Mouse (Mus musculus): ENCODE results near the gene Dctpp1.

The Dctpp1 gene

DNA sequence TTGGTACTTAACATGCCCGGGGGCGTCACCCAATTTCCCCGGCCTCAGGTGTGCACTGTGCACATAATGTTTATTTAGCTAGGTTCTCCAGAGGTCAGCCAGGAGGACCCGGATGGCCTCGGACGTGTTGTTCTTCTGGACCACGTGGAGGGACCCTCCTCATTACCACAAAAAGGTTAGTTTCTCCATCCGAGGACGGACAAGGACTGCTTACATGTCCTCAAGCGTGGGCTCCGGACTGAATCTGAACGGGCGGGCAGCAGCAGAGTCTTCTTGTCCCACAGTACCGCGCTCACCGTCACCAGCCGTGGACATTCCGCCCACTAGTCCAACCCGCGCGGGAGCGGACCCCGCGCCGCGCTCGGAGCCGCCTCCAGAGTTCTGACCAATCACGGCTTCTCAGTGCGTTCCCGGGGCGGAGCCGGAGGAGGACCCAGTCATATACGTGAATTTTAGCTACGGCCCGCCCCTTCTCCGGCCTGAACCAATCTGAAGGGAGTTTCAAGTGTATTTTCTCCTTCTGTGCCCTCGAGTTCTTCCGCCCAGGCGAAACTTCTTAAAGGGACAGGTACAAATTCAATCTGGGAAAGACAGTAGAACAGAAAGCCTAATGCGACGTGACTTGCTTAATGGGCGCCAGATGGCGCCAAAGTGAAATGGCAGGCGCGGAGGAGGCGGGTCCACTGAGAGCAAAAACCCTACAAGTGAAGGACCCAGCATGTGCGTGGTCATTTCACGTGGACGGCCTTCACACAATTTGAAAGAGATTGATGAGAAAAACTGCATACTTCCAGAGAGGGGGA is at the start of gene Dctpp1:
Dctpp1 (minus strand) TSS at position 401 of the 803 bp plus-strand sequence.
- peak; percentile 100 for DNase-seq

DNA sequence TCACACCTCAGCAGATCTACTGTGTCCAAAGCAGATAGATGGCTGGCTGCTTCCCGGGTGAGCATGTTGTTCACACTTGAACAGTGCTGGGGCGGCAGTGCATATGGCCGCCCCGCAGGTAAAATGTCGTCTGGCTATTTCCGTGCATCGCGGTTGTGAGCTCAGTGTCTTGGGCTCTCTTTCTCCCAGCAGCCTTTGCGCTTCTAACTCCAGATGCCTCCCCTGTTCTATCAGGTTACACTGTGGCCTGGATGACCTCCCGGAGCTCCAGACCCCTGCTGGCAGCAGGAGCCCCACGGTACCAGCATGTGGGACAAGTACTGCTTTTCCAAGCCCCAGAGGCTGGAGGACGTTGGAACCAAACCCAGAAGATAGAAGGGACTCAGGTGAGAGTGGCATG is 49.4 kb upstream of the Dctpp1 start:
- no peak for DNase-seq

DNA sequence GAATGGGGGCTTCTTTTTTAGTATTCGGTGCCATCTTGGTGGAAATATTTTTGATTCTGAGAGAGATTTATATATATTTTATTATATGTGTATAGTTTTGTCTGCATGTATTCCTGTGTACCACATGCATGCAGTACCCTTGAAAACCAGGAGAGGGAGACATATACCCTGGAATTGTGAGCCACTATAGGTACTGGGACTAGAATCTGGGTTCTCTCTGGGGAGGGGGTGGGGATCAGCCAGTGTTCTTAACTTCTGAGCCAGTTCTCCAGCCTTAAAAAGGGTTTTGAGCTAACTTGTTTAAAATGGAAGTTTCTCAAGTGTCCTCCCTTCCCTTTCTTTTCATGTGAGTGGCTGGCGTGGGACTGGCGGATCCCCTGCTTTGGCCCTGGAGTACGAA is 48.4 kb upstream of the Dctpp1 start:
- no peak for DNase-seq

DNA sequence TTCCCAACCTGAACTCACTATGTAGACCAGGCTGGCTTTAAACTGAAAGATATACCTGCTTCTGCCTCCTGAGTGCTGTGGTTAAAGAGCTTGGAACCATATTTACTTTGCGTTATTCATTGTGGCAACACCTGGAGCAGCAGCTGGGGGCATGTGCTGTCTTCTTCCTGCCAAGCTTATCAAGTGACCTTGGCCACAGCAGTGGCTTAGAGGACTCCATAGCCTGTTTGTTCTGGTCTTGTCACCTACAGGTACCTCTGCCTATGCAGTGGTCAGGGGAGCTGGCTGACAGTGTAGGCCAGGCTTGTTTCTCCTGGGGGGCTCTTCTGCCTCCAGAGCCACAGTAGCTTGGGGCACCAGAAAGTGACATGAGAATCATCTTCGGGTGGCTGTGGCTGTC is 47.9 kb upstream of the Dctpp1 start:
- DNase-seq, result no peak

DNA sequence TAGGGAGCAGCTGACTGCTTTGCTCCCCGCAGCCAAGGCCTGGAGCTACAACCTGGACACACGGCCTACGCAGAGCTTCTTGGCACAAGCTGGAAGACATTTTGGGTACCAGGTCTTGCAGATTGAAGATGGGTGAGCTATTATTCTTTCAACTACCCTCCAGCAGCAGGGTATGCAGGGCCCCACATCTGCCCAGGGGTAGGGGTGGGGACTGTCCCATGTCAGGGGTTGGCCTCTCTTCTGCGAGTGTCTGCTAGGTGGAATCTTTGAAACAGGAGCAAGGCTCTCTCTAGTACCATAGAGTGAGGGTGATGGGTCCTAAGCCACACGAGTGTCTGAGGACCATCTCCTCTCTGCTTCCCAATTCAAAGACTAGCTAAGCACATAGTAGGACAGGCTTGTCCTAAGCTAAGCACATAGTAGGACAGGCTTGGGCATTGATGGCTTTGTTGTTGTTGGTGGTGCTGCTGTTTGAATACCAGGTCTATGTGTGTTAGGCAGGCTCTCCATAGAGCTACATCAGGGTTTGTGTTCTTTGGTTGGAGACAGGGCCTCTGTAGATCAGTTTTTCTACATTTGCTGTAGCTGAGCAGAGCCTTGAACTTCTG is 37.2 kb upstream of the Dctpp1 start:
- DNase-seq, result no peak

DNA sequence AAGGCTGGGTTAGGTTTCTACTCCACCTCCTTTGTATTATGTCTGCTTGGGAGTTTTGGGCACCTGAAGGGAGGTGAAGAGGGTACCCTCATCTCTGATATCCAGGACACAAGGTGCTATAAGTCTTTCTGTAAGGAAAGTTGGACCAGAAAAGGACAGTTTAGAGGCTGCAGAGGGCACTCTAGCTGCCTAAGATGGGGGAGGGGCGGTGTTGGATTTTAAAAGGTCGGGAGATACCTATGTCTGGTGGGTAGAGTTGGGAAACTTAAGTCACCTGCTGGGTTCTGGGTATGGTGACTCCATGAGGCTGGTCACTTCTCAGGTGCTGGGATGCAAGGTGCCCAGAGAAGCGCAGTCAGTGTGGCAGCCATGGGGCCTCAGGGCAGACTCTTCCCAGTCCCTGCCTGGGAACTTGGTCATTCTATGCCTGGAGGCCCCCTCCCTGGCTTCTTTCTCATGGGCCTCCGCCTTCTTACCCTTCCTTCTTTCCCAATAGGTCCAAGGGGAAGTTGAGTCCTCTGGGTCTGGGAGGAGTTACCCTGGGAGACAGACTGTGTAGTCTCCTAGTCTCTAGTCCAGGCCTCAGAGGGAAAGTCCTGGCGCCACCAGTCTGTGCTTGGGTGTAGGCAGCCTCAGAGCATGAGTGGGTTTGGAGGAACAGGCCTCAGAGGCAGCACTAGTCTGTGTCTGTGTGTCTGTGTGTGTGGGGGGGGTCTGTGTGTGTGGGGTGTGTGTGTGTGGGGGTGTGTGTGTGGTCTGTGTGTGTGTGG is 36.5 kb upstream of the Dctpp1 start:
- no peak for DNase-seq

DNA sequence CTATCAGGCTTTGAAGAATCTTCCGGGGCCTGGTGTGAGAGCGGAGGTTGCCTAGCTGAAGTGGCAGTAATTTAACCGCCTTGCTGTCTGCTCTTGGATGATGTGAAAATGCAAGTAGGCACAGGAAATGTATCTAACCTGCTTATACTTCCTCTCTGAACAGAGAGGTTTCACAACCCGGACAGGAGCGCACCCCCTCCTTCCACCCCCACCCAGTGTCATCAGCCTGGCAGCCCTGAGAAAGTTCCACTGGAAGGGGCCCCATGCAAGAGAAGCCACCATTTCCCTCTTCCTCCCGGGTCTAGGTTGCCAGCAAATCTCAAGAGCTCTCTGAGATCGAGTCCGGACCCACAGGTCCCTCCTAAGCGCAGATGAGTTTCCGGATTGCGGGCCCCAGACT is 35.6 kb upstream of the Dctpp1 start, which contains the start of gene Itgal:
Itgal (plus strand) TSS at position 163 of the 400 bp plus-strand sequence.
- peak; percentile 89 for DNase-seq

DNA sequence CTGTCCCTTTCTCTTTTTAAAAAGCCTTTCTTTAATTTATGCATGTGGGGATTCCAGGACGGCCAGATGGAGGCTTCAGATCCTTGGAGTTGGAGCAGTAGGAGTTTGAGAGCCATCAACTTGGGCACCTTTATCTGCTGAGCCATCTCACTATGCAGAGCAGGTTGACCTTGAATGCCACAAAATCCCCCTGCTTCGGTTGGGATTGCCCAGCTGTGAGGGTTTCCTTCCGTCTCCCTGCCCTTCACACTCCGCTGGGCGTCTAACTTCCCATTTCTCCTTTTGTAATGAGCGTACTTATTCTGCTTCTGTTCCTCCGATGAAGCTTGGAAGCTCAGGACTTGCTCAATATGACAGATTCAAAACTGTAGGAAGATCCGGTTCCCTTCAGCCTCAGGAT is 29.6 kb upstream of the Dctpp1 start:
- DNase-seq, result peak; percentile 86

DNA sequence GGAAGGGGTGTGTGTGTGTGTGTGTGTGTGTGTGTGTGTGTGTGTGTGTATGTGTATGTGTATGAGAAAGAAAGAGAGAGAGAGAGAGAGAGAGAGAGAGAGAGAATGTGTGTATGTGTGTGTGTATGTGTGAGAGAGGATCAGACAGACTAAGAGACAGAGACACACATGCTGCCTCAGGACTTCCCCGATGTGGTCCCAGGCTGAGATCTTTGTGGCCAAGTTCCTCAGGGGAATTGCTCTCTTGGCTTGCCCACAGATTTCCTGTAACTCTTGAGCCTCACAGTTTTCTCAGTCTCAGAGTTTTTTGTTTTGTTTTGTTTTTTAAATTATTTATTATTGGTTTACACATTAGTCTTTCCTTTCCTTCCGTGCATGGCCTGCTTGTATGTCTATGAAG is 28.8 kb upstream of the Dctpp1 start:
- no peak for DNase-seq

DNA sequence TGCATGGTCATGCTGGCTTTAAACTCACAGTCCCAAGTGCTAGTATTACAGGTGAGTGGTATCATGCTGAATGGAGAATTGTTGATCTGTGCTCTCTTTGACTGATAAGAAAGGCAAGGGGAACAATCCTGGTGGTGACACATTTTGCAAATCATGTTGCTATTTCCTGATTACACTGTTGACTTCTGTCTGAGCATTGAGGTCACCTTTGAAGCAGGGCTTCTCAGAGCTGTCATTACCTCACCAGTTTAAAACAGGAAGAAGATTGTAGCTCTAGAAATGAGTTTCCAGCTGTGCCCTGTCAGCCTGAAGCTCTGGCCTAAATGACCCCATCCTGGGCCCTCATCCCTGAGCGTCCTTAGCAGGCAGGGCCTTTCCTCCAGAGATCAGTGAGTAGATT is 27.4 kb upstream of the Dctpp1 start:
- DNase-seq, result peak; percentile 85

DNA sequence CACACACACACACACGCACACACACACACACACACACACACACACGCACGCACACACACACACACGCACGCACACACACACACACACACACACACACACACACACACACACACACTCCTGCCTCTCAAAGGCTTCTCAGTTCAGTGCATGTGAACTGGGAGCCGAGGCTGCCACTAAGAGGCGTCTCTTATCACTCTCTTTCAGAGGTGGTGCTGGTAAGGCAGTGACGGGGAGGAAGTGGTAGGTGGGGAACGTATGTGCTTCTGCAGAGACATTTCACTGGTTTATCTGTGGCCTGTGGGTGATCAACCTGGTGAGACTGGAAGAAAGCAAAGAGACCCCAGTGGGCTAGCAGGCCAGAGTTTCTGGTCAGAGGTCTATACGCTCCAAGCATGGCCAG is 24.6 kb upstream of the Dctpp1 start:
- no peak for DNase-seq

DNA sequence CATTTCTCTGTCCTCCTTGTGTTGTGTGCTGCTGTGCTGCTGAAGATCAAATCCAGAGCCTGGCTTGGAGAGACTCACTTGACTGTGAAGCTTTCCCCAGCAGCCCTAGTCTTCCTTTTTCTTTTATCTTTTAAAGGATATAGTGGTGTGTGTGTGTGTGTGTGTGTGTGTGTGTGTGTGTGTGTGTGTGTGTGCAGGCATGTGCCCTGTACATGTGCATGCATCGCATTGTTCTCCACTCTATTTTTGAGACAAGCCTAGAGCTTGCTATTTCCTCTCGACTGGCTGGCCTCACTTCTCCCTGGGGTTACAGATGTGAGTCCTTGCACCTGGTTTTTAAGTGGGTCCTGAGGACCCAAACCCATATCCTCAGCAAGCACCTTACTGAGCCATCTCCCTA is 21.7 kb upstream of the Dctpp1 start:
- no peak for DNase-seq

DNA sequence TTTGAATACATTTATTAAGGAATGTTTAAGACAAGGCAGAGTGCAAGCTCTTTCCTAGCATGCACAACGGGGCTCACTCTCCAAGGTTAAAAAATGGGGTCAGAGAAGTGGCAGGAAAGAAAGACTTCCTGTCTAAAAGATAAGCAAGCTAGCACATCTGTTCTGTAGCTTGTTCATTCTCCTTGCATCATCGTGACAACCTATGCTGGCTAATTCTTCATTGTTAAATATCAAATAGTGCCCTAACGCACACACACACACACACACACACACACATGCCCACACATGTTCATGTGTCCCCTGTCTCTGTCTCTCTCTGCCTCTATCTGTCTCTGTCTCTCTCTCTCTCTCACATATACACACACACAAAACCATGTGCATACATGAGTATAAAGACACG is 20.6 kb upstream of the Dctpp1 start:
- no peak for DNase-seq

DNA sequence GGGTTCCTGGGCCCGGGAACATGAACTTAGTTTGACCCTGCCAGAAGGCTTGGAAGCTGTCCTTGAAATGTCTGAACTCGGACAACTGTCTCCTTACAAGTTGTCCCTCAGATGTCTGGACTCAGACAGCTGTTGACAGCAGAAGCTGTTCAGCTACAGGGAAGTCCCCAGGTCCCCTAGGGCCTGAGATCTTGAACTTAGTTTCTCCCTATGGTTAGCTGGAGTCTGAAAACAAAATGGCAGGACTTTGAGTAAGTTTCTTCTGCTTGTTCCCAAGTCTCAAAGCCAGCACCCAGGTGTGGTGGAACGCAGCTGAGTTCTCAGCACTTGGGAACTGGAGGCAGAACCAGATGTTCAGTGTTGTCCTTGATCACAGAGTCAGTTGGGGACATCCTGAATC is 19.6 kb upstream of the Dctpp1 start:
- peak; percentile 91 for DNase-seq

DNA sequence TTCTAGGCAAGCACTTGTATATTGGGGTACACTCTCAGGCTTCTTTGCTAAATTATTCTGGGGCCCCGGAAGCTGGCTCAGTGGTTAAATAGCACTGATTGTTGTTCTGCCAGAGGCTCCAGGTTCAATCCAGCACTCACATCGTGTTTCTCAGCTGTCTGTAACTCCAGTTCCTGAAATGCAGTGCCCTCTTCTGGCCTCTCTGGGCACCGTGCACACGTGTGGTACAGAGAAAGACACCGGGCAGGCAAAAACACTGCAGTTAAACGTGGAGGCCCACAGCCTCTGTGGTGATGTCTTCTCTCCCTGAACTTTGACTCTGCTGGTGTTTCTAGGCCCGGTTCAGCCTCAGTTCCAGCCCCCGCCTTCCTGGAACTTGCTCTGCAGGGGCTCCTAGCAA is 17.8 kb upstream of the Dctpp1 start:
- no peak for DNase-seq

DNA sequence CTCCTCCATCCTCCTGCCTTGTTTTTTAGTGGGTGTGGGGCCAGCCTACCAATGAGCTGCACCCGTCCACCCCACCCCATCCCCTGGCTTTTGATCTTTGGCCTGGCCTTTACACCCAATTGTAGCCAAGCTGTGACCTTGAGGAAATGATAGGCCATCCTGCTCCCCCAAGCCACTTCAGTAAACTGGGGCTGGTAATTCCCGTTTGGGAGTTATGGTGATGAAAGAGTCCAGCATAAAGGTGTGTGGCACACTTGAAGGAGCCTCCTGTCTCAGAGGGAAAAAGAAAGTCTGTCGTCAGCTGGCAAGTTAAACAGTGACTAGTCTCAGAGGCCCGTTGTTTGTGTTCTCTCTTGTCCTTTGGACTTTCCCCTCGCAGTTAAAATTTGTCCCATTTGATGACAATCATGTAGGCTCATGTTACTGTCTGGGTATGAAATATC is 16.0 kb upstream of the Dctpp1 start:
- no peak for DNase-seq

DNA sequence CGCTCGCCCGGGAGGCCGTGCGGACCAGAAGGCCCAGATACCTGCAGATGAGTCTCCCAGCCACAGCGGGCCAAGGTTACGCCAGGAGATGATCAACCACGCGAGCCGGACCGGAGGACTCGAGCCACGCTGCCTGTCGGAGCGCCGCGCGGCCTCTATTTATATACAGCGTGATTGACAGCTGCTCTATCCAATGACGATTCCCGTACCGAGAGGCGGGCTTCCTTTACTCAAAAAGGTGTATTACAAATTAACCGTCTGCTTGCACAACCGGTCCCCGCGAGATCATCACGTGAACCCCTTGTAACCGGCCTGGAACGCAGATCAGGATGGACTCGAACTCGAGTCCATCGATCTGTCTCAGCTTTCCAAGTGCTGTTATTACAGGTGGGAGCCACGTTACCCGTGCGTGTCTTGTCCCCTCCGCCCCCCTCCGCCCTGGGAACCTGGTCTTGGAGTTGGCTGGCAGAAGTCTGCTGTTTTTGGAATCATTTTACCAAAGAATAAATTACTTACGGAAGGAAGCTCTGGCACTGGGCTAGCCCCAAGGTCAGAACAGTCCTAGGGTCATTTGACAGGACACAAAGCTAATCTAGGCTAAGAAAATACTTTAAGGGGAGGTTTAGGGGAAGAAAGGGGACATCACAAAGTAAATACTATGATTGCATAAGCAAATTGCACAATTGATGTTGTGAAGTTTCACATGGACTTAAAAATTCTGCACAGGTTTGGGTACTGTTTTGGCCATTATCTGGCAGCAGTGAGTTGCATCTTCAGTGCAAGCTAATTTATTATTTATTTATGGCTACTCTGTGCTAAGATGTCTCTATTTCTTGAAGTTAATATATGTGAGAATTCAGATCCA is 13.6 kb upstream of the Dctpp1 start, which contains the start of gene Sephs2:
Sephs2 (minus strand) TSS at position 131 of the 865 bp plus-strand sequence.
- DNase-seq, result peak; percentile 100

DNA sequence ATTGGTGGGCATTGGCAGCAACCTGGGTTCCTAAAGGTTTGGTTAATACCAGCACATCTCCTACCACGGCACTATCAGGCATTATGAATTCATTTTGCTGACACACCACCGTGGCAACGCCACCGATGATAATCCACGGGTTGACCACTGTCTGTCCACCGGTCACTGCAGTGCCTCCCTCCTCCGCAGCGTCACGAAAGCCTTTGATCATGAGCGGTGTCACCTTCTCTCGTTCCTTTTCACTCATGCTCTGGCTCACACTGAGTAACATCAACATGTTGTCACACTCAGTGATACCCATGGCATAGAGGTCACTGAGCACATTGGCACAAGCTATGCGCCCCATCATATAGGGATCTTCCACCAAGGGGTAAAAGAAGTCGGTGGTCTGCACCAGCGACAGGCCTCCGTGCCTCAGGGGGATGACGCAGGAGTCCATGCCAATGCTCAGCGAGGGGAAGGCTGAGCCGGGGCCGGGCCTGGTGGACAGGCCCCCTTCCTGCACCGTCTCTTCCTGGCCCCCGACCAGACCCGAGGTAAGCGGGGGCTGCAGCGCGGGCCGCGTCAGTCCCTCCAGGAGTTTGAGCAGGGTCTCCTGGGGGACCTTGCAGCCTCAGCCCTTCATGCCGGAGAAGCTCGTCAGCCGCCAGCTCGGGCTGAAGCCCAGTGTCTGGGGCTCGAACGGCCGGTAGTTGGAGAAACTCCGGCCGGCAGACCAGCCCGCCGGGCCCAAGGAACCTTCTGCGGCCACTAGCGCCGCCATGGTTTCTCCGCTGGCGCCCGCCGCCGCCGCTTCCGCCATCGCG is 12.8 kb upstream of the Dctpp1 start:
- no peak for DNase-seq

DNA sequence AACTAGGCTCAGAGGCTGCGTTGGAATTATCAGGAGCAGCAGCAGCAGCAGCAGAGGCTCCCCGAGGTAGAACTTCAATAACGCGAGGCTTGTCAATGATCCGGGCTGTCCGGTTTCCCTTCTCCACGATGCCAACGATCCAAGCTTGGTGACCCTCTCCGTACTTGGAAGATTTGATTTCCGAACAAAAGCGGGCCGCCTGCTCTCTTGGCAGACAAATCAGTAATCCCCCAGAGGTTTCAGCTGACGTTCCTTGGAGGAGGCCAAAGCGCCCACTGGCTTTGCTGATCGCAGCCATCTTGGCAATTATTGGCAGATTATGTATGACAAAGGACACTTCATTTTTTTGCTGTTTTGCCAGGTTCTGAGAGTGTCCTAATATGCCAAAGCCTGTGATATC is 12.1 kb upstream of the Dctpp1 start:
- DNase-seq, result peak; percentile 83

DNA sequence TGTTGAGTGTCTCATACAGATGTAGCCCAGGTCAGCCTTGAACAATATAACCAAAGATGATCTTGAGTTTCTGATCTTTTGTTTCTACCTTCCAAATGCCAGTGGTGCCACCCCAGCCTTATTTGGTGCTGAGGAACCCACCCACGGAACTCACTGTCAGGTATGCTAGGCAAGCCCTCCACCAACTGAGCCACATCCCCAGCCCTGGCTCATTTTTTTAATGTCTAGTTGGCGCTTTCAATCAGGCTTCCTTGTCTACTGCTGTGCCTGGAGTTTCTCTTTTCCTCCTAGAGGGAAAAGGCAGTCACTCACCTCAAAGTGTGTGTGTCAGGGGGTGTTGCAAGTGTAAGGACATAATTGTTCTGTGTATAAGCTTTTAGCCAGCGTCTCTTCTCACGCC is 10.6 kb upstream of the Dctpp1 start:
- no peak for DNase-seq

DNA sequence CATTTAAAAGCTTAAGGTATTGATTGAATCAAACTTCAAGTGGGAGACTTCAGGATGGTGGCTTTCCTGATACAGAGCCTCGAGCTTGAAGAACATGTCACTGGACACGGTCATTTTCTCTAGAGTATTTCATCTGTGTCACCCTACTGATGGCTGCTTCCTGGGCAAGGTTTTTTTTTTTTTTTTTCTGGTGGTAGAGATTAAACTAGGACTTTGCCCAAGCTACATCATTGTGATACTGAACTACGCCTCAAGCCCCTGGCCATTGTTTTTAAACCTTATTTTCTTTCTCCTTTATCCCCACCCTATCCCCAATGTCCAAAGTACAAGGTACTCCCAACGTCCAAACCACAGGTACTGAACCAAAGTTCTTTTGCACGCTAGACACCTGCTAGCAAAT is 10.2 kb upstream of the Dctpp1 start:
- no peak for DNase-seq

DNA sequence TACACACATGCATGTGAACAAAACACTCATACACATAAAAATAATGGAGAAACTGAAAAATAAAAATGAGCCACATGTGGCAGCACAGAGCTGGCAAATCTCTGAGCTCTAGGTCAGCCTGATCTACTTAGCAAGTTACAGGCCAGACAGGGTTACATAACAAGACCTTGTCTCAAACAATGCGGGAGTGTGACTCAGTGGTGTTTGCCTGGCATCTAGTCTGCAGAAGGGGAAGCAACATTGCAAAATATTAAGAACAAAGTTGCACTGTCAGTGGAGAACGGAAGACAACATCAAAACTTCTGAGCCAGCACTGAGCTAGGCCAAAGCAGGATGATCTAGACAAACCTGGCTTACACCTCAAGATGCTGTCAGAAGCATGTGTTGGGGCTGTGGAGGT is 9.7 kb upstream of the Dctpp1 start:
- no peak for DNase-seq

Data from heart, adult 11 months (tissue).